Mouse (Mus musculus): ENCODE results near the gene Rpf1. TPM values are rescaled to one million over a fixed set of nuclear protein-coding genes. Genes with fewer than 3 reads are reported as not detected.
A peak's percentile ranks its signal among the peaks of the same experiment; 100 is the strongest.

Rpf1 gene
- total RNA-seq (2017), result 110 and 123 TPM in 2 replicates

DNA sequence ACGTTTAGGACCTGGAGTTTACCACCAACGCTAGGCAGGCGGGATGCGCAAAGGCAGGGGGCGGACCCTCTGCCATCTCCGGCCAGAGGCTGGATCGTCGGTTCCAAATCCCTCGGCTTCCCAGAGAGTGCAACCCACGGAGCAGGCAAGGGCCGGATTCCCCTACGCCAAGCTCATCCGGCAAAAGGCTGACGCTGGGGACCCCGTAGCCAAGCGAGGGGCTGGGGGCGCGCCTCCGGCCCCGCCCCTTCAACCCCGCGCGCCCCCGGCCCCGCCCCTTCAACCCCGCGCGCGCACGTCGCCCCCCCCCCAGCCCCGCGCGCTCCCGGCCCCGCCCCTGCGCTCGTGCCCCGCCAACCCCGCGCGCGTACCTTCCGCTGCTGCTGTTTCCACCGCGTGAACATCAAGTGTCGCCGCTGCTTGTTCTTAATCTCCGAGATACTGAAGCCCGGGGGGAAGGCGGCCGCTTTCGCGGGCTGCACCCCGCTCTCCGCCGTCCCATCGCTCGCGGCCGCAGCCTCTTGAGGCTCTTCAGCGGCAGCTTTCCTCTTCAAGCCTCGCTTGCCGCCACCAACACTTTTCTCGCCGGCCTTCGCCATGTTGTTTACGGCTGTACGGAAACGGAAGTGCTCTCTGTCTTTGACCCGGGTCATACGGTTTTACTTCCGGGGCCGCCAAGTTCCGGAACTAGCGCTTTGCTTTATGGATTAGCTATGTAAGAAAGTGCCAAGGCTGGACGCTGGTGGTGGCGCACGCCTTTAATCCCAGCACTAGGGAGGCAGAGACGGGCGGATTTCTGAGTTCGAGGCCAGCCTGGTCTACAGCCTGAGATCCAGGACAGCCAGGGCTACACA lies at the start of gene Rpf1:
Gene Rpf1, minus strand, starts transcription at position 632 of the 854 bp plus-strand sequence.
- ATAC-seq (replicated peaks; ENCODE audit: low read depth, poor library complexity, severe bottlenecking), result peak; percentile 96

DNA sequence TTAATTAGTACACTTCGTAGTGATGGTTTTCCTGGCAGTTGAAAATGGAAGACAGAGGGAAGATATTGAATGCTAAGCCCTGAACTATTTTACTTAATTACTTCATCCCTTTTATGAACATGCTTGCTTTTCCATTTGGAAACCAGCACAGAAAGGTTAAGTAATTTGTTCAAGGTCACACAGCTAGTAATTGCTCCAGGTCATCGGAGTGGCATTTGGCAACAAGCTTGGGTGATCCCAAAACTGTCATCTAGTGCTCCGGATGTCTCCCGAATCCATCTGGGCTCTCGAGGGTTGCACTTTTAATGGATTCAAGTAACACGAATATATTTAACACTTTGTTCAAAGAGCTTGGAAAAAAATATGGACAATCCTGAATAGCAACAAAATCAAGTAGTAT lies 49.7 kb upstream of the Rpf1 start:
- no peak for ATAC-seq (replicated peaks; ENCODE audit: low read depth, poor library complexity, severe bottlenecking)

DNA sequence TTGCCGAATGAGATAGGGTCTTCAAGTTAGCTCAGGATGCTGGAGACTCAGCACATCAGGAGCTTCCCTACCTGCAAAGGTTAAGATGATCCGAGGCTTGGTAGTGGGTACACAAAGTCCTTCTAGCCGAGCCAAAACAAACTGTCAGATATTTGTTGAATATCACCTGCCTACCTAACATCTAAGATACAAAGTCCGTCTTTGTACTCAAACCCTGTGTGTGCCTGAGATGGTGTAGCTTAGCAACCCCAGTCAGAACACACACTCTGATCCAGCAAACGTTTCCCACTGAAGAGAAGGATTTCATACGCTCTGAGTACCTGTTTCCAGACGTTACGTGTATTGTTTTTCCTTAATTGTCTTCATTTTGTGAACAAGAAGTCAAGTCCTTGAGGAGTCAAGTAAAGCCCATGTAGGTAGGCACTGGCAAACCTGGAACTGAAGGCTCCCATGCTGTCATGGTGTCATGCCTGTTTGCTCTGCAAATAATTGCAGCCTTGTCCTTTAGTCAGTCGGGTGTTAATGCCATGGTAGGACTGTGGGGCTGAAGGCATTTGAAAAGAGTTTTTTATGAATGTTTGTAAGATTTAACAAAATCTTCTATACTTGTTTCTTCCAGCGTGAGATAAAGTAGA lies 49.0 kb upstream of the Rpf1 start, which contains the start of gene Uox:
Gene Uox, plus strand, starts transcription at position 279 of the 635 bp plus-strand sequence.
- ATAC-seq (replicated peaks; ENCODE audit: low read depth, poor library complexity, severe bottlenecking), result no peak

DNA sequence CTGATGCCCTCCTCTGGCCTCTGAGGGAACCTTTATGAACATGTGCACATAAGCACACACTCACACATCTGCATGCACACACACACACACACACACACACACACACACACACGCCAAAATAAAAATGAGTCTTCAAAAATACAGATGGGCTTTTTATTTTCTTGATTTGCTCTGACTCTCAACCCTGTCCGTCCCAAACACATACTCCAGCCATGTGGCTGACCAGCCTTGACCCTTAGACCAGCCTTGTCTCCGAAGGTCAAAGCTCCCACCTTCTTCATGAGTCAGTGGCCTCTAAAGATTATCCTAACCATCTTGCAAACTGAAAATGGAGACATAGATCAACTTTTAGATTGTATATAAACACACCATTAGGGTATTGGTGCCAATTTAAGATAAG lies 48.4 kb upstream of the Rpf1 start:
- ATAC-seq (replicated peaks; ENCODE audit: low read depth, poor library complexity, severe bottlenecking), result no peak

DNA sequence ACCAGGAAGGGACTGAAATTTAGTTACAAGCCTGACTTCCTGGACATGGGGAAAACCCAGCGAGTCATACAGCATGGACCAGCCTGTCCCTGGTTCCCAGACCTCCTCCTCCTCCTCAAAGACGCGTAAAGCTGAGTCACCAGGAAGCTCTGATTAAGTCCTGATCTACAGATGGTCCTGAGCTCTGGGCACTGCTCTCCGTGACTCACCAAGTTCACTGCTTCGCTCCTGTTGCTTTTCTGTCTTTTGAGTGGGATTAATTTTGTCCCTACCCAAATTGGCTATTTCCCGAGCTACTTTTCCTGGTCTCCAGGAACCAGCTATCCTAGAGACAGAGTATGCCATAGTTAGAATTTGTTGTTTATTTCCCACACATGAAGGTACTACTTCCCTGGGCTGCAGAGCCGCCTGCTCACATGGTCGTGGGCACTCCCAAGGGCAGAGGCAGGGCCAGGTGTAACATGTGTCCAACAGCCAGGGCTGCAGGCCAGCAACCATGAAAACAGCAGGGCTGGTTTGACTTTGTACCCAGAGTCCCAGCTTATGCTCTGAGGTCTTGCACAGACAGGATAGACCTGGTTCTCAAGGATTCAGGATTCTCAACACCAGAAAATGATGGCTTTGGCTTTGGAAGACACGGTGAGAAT lies 46.8 kb upstream of the Rpf1 start:
- ATAC-seq (replicated peaks; ENCODE audit: low read depth, poor library complexity, severe bottlenecking), result no peak

DNA sequence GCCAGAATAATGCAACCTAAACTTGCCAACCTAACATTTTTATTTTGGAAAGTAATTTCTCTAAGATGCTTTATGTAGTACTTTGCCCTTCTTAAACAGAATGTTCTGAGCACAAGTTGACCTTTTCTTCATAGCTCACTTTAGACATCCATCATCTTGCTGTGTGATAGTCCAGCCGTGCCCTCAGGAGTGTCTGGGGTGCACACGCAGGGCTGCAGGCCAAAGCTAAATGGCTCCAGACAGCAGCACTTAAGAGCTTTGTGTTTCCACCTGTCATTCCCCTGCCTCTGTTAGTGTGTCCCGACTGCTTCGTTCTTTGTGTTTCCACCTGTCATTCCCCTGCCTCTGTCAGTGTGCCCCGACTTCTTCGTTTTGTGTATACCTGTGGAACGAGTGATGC lies 46.1 kb upstream of the Rpf1 start:
- no peak for ATAC-seq (replicated peaks; ENCODE audit: low read depth, poor library complexity, severe bottlenecking)

DNA sequence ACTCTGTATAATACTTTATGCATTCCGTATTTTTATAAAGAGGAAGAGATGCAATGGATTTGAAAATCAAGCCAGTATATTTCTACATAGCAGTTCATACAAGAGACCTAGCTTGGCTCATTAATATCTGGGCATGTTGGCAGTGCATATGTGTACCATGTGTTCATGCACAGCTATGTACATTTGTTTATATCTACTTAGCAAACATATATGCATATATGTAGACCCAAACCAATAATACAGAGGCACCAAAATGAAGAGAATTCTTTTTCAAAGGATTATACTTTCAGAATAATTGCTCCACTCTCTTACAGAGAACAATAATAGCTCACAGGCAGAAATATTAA lies 43.8 kb upstream of the Rpf1 start:
- no peak for ATAC-seq (replicated peaks; ENCODE audit: low read depth, poor library complexity, severe bottlenecking)

DNA sequence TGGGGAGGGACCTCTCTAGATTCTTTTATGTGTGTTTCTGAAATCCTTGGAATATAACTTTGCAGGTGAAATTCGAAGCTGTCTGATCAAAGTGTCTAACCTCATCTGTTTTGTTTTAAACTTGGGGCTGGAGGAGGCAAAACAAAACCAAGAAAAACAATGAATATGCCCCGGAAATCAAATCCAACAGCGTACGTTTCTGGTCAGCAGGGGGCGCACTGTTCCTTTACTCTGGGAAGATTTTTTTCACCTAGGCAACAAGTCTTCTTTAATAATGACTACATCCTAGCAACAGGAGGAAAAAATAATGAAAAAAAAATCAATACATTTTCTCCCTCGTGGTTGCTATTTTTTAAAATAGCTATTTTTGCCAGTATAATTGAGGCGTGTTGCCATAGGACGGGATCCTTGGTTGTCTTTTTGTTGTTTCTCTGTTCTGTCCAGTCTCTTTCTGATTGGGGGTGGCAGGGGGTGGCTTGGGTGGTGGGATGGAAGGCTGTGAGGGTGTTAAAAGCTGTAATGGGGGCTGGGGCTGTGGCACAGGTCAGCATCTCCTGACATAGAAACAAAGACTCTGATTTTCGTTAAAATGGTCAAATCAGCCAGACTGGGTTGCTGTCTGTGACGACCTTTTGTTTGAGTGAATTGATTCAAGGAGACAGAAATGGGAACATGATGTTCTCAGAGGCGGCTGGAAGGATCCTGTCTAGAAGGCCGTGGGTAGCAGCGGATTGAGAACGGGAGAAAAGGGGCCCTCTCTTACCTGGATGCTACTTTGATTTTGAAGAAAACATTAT lies 43.2 kb upstream of the Rpf1 start:
- peak; percentile 71 for ATAC-seq (replicated peaks; ENCODE audit: low read depth, poor library complexity, severe bottlenecking)

DNA sequence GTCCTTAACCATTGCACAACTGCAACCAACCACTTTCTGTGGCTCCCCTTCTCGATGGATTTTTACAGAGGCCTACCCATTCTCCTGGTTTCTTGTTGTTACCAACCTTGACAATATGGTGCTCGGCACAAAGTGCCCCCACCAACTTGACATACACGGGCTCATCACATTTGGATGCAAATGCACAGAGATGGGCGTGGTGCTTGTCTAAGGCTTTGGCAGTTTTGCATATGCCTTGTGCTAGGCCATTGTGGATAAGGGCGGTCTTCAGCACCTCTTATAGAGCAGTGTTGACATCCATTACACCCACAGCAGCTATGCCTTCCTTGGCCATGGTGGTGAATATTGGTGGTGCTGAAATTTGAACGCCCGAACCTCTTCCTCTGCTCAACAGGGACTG lies 41.7 kb upstream of the Rpf1 start:
- no peak for ATAC-seq (replicated peaks; ENCODE audit: low read depth, poor library complexity, severe bottlenecking)

DNA sequence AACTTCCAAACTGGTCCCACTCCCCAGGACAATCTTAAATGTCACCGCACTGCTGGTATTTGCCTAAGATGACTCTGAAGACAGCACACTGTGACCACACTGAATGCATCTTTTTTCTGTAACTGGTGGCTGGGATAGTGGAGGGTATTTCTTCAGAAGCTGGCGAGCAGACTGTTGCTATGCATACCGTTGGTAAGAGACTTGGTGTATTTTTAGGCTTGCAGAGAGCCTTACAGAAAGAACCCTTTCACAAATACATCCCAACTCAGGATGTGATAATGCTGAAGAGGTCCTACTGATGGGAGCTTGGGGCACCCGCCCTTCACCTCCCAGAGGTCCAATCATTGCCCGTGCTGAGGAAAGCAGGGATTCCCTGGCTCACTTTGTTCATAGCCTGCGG lies 36.3 kb upstream of the Rpf1 start:
- no peak for ATAC-seq (replicated peaks; ENCODE audit: low read depth, poor library complexity, severe bottlenecking)

DNA sequence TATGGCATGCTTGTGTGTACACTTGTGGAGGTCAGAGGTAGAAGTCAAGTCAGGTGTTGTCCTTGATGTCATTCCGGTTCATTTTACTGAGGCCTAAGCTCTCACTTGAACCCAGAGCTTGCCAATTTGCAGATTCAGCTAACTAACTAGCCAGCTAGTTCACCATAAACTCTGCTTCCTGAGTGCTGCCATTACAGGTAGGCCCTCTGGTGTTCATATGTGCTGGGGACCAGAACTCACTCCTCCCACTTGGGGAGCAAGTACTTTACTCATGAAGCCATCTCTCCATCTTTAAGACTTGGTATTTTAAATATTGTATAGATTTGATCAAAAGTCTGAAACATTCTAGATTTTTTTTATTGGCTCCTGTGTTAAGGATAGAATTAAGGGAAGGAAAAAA lies 35.3 kb upstream of the Rpf1 start:
- ATAC-seq (replicated peaks; ENCODE audit: low read depth, poor library complexity, severe bottlenecking), result no peak

DNA sequence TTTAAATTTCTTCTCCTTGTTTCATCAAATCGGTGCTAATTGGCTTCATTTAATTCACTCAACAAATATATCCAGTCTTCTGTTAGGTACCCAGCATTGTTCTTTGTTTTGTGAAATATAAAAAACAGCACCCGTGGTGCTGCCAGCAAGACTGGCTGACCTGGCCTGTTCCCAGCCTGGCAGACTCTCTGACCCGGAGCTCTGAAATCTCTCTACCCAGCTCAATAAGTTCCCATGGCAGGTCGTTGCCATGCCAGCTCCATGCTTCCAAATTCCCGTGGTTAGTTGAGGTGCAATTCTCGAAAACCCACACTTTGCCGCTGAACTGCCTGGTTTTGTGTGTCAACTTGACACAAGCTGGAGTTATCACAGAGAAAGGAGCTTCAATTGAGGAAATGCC lies 33.6 kb upstream of the Rpf1 start:
- no peak for ATAC-seq (replicated peaks; ENCODE audit: low read depth, poor library complexity, severe bottlenecking)

DNA sequence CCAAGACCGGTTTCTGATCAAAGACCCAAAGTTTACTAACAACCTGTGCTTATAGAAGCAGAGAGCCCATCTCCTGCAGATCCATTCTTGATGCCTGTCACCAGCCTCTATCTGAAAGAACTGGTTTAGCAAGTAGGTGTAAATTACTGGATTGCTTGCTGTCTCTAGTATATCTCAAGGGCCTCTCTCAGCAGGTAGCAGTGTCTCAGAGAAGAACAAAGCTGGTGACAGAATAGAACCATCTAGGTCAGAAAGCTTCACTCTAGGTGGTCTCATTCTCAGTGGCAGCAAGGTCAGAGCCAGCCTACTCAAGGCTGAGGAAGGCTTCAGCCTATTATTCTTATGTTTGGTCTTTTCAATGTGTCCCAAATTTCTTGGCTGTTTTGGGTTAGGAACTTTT lies 22.4 kb upstream of the Rpf1 start:
- ATAC-seq (replicated peaks; ENCODE audit: low read depth, poor library complexity, severe bottlenecking), result no peak

DNA sequence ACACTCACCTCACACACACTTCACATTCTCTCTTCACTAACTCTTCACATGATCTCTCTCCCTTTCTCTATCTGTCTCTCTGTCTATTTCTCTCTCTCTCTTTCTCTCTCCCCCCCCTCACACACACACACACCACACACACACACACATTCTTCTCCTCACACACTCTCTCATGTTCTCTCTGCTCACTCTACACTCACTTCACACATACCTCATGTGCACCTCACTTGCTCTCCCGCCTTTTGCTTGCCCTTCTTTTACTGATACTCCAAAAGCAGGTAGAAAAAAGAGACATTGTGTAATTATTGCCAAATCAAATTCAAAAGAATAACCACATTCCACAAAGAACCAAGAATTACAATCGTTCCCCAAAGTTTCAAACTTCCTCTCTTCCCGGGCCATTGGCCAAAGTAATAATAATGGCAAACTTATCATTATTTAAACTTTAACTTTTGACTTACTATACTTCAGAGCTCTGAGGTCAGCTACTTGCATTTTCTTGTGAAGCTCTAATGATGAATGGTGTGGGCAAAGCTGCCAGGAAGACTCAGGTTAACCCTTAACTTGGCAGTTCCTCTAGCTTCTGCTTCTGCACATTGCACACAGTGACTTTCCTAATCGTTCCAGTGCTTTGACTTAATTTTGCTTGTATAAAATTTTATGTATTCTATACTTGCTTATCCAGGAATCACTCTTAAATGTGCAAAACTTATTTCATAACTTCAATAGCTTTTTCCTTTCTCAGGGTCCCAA lies 19.5 kb upstream of the Rpf1 start:
- ATAC-seq (replicated peaks; ENCODE audit: low read depth, poor library complexity, severe bottlenecking), result no peak

DNA sequence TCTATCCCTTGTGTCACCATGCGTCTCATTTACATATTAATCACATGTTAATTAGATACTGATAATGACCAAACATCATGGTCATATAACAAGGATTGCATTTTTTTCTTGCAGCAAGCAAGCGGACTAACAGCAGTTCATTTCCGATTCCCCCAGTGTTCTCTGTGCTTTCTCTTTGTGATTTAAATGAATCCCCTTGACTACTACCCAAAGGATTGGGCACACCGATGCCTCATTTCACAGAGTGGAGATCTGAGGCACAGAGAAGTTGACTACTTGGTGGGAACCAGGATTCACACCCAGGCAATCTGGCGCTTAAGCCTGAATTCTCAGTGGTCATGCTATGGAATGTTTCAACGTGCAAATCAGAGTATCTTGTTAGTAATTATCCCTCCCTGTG lies 13.8 kb upstream of the Rpf1 start:
- ATAC-seq (replicated peaks; ENCODE audit: low read depth, poor library complexity, severe bottlenecking), result no peak

DNA sequence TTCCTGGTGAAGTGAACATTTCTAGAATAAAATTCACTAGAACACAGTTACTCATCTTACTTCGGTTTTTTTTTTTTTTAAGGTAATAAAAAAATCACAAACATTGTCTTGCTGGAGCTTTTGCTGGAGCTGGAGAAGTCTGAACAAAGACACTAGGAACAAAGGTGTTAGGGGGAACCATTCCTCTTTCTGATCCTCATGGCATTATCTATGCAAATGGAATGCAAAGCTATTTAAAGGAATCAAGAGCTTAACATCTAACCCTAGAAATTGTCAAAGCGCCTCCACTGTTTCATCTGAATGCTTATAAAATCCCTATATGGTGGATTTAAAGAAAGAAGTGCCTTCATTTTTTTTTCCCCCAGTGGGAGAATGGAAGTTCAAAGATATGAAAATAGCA lies 7.1 kb upstream of the Rpf1 start:
- no peak for ATAC-seq (replicated peaks; ENCODE audit: low read depth, poor library complexity, severe bottlenecking)

DNA sequence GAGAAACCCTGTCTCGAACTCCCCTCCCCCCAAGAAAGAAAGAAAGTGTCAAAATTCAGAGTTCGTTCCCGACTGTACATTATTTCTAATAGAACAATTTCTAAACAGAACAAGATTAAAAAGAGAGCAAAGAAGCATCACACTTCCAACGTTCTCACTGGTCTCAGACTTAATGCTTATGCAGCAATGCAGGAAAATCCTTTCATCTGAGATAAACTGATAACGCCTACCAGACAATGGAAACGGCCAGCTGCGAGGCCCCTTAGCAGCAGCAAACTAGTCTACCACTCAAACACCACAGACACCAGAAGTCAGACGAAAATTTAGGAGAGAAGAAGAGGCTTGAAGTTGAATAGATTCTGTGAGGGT lies 407 bp upstream of the Rpf1 start:
- ATAC-seq (replicated peaks; ENCODE audit: low read depth, poor library complexity, severe bottlenecking), result peak; percentile 26; the same call in 1 of the 2 replicates

DNA sequence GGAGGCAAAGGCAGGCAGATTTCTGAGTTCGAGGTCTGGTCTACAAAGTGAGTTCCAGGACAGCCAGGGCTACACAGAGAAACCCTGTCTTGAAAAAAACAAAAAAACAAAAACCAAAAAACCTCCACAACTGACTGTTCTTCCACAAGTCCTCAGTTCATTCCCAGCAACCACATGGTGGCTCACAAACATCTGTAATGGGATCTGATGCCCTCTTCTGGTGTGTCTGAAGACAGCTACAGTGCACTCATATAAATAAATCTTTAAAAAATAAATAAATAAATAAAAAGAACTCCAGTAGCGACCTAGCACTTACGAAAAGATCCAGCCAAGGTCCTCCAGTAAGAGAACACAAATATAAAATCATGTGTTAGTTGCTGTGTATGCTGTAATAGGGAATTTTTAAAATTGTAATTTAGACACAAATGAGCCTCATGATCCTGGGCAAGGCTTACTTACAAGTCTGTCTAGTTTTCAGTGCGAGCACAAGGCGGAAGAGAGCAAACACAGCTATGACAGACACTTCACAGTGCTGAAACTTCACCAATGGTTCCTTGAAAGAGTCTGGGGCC lies 917 bp downstream of the Rpf1 start:
- no peak for ATAC-seq (replicated peaks; ENCODE audit: low read depth, poor library complexity, severe bottlenecking)

DNA sequence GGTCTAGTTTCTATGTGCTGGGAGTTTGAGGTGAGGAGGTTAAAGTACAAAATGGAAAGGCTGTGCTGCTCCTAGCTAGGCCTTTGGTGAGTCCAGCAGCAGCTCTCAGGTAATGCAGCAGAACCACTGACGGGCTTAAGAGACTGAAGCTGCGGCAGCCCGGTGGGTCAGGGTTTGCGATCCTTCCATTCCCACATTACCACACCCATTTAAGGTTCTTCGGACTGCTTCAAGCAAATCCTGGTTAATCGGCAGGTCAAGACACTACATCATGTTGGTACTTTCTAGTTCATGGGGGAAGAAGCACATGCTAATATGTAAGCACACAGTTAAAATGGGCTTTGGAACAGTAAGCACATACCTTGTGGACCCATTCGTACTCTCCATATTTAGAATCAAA lies 14.5 kb downstream of the Rpf1 start:
- no peak for ATAC-seq (replicated peaks; ENCODE audit: low read depth, poor library complexity, severe bottlenecking)
